Mouse (Mus musculus) forebrain, embryonic 11.5 days (tissue): ENCODE results near the gene Ahsg. TPM values are rescaled to one million over a fixed set of nuclear protein-coding genes. Genes with fewer than 3 reads are reported as not detected.

ENCODE experiments used
- ATAC-seq: fragments of 200-750 bp; cut with Nextera tagmentation; replicated peaks from 2 replicates; pipeline ENCODE4 v1.8.0; 2017; ENCODE audit warnings: moderate TSS enrichment; ENCODE audit not compliant: low FRiP score
- DNase-seq: peaks from one replicate; pipeline ENCODE4 v3.0.0-alpha.2; 2017; ENCODE audit warnings: low spot score
- H3K27ac ChIP-seq: fragments of 300-500 bp; sonication (generic); 2 replicates; pipeline ENCODE4 v1.5.1; 2014; ENCODE audit warnings: low read depth, low read length
- H3K27me3 ChIP-seq: fragments of 300-500 bp; sonication (generic); 2 replicates; pipeline ENCODE4 v1.6.1; 2014; ENCODE audit warnings: mild to moderate bottlenecking, low read length, mixed read lengths; ENCODE audit not compliant: control insufficient read depth, insufficient read depth
- H3K36me3 ChIP-seq: fragments of 300-500 bp; sonication (generic); 2 replicates; pipeline ENCODE4 v1.6.1; 2014; ENCODE audit warnings: mild to moderate bottlenecking, low read length, moderate library complexity, mixed read lengths; ENCODE audit not compliant: control insufficient read depth, insufficient read depth
- H3K4me1 ChIP-seq: fragments of 300-500 bp; sonication (generic); replicated peaks from 2 replicates; pipeline ENCODE4 v1.6.1; 2014; ENCODE audit warnings: low read length, mixed read lengths; ENCODE audit not compliant: control insufficient read depth, insufficient read depth
- H3K4me2 ChIP-seq: fragments of 300-500 bp; sonication (generic); 2 replicates; pipeline ENCODE4 v1.6.1; 2014; ENCODE audit warnings: low read depth, mild to moderate bottlenecking, low read length, moderate library complexity, mixed read lengths; ENCODE audit not compliant: severe bottlenecking
- H3K4me3 ChIP-seq: fragments of 300-500 bp; sonication (generic); 2 replicates; pipeline ENCODE4 v1.5.1; 2014; ENCODE audit warnings: low read depth, low read length
- H3K9ac ChIP-seq: fragments of 300-500 bp; sonication (generic); 2 replicates; pipeline ENCODE4 v1.6.1; 2014; ENCODE audit warnings: low read length
- H3K9me3 ChIP-seq: fragments of 300-500 bp; sonication (generic); 2 replicates; pipeline ENCODE4 v1.6.1; 2016; ENCODE audit warnings: low read length, mixed read lengths; ENCODE audit not compliant: control insufficient read depth
- WGBS: fragments of 180-500 bp; shearing (Covaris S2); extraction: QIAGEN DNeasy Blood & Tissue Kit; methylation state at CpG from one replicate; pipeline ENCODE4 v1.1.7; 2014; 5-methylcytosine and 5-hydroxymethylcytosine counted together
- polyA plus RNA-seq: library from polyadenylated mRNA; unstranded; fragments of >200 nt; fragmentation: Nextera tagmentation; extraction: Ambion mirVana; gene quantifications from 2 replicates; pipeline ENCODE4 v1.2.1, GENCODE M21; 2014

Gene Ahsg
- polyA plus RNA-seq, 1 experiment from 2014 or later, result not detected

DNA sequence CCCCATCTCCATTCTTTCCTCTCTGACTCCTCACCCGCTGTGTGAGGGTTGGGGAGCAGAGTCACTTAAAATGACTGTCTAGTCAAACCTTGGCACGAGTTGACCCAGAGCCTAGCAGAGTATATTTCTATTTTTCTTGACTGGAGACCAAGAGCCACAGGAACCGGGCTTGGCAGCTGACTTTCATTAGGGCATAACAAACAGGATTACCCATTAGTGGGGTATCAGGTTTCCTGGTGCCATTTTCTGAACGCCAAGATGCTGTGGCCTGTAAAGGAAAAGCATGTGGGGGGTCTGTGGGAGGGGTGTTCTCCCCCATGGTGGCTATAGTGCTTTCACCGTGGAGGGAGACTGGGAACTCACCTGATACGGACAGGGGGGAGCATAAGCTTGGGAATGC lies 10.2 kb upstream of the Ahsg start:
- WGBS, result 4% methylated on average over 6 of the region's 6 CpGs
- H3K27ac ChIP-seq, result no peak overlapping the region
- H3K4me2 ChIP-seq, result no peak overlapping the region
- no peak overlapping the region for H3K4me3 ChIP-seq
- ATAC-seq (no peak), DNase-seq (no peak)
- no peaks in the 10 kb centered on the region for H3K36me3 ChIP-seq
- no peaks in the 10 kb centered on the region for H3K27me3 ChIP-seq
- no peak overlapping the region for H3K9ac ChIP-seq
- no peaks in the 10 kb centered on the region for H3K4me1 ChIP-seq
- H3K9me3 ChIP-seq, result no peaks in the 10 kb centered on the region

DNA sequence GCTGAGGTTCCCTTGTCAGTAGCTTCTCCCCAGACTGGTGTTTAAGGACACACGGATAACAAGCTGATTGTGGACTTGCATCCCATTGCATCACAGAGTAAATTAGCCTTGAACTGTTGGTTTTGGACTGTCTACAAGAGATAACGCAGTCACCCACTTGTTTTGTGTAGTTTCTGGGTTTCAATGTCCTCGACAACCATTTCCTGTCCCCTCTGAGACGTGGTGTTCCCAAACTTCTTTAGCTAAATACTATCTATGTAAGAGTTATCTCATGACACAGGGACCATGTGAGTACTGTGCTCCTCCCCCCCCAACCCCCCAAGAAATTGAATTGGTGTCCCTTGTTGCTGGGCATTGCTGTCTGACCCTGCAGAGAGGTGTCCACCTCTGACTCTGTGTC lies 9.6 kb upstream of the Ahsg start:
- 61% methylated on average over 4 of the region's 4 CpGs for WGBS
- no peaks in the 10 kb centered on the region for H3K9me3 ChIP-seq

DNA sequence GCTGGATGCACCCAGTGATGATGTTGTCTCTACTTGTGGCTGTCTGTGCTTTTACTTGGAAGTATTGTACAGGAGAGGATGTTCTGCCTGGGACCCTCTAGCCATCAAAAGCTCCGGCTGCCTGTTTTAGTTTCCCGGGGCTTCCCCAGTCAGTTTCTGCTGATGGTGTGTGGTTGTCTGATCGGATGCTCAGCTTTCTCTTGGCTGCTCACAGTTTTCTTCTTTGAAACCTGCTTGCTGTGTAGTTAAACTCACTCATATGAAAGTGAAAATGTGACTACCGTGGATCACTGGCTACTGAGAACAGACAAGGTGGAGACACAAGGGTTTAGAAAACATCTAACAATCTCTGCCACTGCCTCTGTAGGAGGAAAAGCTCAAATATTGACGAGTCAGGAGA lies 7.6 kb upstream of the Ahsg start:
- ATAC-seq, result no peak
- WGBS, result 84% methylated on average over 5 of the region's 5 CpGs

More for the DNA sequence above, 9.6 kb upstream of the Ahsg start:
- DNase-seq (no peak), ATAC-seq (no peak)
- Histone ChIP-seq H3K4me3 (no peak overlapping the region), H3K36me3 (no peaks in the 10 kb centered on the region), H3K9ac (no peak overlapping the region), H3K27ac (no peak overlapping the region), H3K4me1 (no peaks in the 10 kb centered on the region), H3K4me2 (no peak overlapping the region), H3K27me3 (no peaks in the 10 kb centered on the region)

DNA sequence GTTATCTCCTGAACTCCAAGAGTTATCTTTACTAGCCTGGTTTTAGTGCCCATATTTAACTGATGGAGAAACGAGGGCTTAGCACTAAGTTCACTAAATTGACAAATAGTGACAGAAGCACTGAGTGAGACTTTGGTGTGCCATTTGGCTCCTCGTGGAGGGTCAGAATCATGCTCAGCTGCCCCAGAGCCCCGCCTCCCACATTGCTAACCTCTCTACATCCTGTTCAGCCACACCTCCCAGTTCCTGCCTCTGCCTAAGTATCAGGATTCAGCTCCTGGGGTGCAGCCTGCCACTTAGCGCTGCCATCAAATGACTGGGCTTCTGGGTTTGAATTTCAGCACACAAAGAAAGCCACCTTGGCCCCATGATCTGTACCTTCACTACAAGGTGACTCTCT lies 5.7 kb upstream of the Ahsg start:
- ATAC-seq, result no peak
- no peak overlapping the region for H3K4me3 ChIP-seq
- no peak overlapping the region for H3K9ac ChIP-seq
- H3K27me3 ChIP-seq, result no peaks in the 10 kb centered on the region
- H3K9me3 ChIP-seq, result no peaks in the 10 kb centered on the region
- H3K27ac ChIP-seq, result no peak overlapping the region
- DNase-seq, result no peak
- H3K36me3 ChIP-seq, result no peaks in the 10 kb centered on the region
- H3K4me2 ChIP-seq, result no peak overlapping the region
- WGBS, result 56% methylated on average over 4 of the region's 4 CpGs
- no peaks in the 10 kb centered on the region for H3K4me1 ChIP-seq

More for the DNA sequence above, 7.6 kb upstream of the Ahsg start:
- no peak overlapping the region for H3K27ac ChIP-seq
- no peak overlapping the region for H3K4me3 ChIP-seq
- H3K4me1 ChIP-seq, result no peaks in the 10 kb centered on the region
- no peaks in the 10 kb centered on the region for H3K9me3 ChIP-seq
- H3K36me3 ChIP-seq, result no peaks in the 10 kb centered on the region
- H3K4me2 ChIP-seq, result no peak overlapping the region
- no peak for DNase-seq
- H3K9ac ChIP-seq, result no peak overlapping the region
- H3K27me3 ChIP-seq, result no peaks in the 10 kb centered on the region

DNA sequence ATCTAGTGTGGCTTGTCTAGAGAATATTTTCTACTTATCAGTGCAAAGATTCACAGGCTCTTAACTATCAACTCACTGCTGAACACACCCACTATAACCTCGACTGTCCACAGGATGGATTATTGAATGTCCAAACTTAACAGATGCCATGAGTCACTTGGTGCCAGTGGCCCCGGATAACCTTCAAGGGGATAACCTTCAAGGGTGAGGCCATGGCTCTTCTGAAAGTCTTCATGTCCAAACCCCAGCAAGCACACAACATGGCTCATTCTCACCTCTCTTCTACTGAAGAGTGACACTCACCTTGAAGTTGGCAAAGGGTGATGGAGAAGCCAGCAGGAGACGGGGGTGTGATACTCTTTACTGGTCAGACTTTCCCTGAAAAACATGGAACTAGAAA lies 4.4 kb upstream of the Ahsg start:
- Histone ChIP-seq H3K27ac (no peak overlapping the region), H3K9ac (no peak overlapping the region), H3K4me3 (no peak overlapping the region), H3K4me2 (no peak overlapping the region), H3K4me1 (no peaks in the 10 kb centered on the region), H3K36me3 (no peaks in the 10 kb centered on the region), H3K9me3 (no peaks in the 10 kb centered on the region), H3K27me3 (no peaks in the 10 kb centered on the region)
- ATAC-seq, result no peak
- no peak for DNase-seq
- 86% methylated on average over 3 of the region's 3 CpGs for WGBS

DNA sequence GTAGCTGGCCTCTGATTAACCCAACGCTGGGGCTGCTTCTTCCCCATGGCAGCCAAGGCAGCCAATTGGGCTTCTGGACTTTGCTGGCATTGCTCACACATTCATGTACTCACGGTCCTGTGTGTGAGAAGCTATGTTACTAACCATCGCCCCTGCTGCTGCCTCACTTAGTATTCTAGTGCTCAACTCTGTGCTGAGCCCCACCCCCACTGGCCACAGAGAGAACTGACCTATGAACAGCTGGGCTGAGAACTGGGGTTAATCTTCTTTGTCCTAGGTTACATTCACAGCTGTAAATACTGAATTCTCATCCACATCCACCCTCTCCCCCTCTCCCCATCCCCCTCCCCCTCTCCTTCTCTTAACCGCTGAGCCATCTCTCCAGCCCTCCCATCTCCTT lies 2.2 kb upstream of the Ahsg start:
- Histone ChIP-seq H3K4me2 (no peak overlapping the region), H3K4me3 (no peak overlapping the region), H3K9ac (no peak overlapping the region), H3K27me3 (no peaks in the 10 kb centered on the region), H3K4me1 (no peaks in the 10 kb centered on the region), H3K27ac (no peak overlapping the region), H3K36me3 (no peaks in the 10 kb centered on the region), H3K9me3 (no peaks in the 10 kb centered on the region)
- DNase-seq, result no peak
- WGBS, result 62% methylated on average over 4 of the region's 4 CpGs
- peak; percentile 53; the same call in 1 of the 2 replicates for ATAC-seq

DNA sequence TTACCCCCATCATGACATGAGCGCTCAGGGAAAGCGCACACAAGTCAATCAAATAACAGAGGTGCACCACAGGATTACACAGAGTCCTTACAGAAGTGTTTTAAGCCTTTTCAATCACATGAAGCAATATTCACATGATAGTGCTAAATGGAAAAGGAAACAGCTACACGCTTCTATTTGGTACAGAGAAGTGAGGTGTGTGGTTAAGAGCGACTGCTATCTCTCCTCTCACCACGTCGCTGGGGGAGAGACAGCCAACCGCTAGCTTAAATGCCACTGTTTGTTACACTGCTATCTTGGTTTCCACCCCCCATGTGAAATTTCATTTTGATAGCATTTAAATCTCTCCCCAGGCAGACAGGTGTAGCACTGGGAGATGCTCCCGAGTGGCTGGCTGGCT lies 1.4 kb upstream of the Ahsg start:
- DNase-seq (no peak), ATAC-seq (no peak)
- WGBS, result 92% methylated on average over 8 of the region's 8 CpGs
- Histone ChIP-seq H3K4me1 (0 out of 2 replicates have a peak, but pooled peaks cover 2% of the 10 kb centered on the region), H3K9ac (no peak overlapping the region), H3K4me3 (no peak overlapping the region), H3K27me3 (no peaks in the 10 kb centered on the region), H3K4me2 (no peak overlapping the region), H3K36me3 (no peaks in the 10 kb centered on the region), H3K27ac (no peak overlapping the region), H3K9me3 (no peaks in the 10 kb centered on the region)

DNA sequence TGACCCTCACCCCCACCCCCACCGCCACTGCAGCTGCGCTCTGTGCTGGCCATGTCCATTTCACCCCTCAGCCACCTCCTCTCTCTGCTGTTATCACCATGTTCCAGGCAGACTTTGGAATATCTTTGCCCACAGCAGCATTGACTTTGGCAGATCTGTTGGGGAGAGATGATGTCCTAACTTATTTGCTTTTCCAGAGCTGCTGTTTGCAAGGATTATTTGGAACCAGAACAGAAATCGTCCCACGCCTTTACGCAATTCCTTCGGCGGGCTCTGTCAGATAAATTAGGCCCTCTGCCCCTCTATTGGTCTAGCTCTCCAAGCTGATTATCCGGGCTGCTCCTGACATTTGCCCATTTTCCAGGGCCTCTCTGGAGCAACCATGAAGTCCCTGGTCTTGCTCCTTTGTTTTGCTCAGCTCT lies 667 bp downstream of the Ahsg start:
- H3K36me3 ChIP-seq, result no peaks in the 10 kb centered on the region

DNA sequence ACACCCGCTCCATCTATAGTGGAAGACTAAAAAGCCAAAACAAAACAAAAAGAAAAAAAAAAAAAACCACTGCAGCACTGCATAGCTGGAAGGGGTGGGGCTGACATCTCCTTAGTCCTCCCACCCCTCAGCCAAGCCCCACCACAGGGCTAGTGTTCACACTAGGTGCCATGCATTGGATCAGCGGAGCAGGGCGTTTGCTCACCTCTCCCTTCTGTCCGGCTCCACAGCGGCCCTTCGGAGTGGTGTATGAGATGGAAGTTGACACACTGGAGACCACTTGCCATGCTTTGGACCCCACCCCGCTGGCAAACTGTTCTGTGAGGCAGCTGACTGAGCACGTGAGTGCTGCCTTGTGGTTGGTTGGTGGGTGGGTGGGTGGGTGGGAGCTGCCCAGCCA lies 3.0 kb downstream of the Ahsg start:
- Histone ChIP-seq H3K9ac (no peak overlapping the region), H3K4me2 (no peak overlapping the region), H3K27me3 (no peaks in the 10 kb centered on the region), H3K9me3 (no peaks in the 10 kb centered on the region), H3K27ac (no peak overlapping the region), H3K4me1 (0 out of 2 replicates have a peak, but pooled peaks cover 2% of the 10 kb centered on the region), H3K36me3 (no peaks in the 10 kb centered on the region), H3K4me3 (no peak overlapping the region)
- ATAC-seq (no peak), DNase-seq (no peak)
- WGBS, result 80% methylated on average over 8 of the region's 8 CpGs

More for the DNA sequence above, 667 bp downstream of the Ahsg start:
- H3K9ac ChIP-seq, result no peak overlapping the region
- ATAC-seq (no peak), DNase-seq (no peak)
- H3K27me3 ChIP-seq, result no peaks in the 10 kb centered on the region
- no peaks in the 10 kb centered on the region for H3K9me3 ChIP-seq
- no peak overlapping the region for H3K4me3 ChIP-seq
- WGBS, result 88% methylated on average over 8 of the region's 8 CpGs
- H3K27ac ChIP-seq, result no peak overlapping the region
- 0 out of 2 replicates have a peak, but pooled peaks cover 2% of the 10 kb centered on the region for H3K4me1 ChIP-seq
- H3K4me2 ChIP-seq, result no peak overlapping the region
